In the genomic region with DNA sequence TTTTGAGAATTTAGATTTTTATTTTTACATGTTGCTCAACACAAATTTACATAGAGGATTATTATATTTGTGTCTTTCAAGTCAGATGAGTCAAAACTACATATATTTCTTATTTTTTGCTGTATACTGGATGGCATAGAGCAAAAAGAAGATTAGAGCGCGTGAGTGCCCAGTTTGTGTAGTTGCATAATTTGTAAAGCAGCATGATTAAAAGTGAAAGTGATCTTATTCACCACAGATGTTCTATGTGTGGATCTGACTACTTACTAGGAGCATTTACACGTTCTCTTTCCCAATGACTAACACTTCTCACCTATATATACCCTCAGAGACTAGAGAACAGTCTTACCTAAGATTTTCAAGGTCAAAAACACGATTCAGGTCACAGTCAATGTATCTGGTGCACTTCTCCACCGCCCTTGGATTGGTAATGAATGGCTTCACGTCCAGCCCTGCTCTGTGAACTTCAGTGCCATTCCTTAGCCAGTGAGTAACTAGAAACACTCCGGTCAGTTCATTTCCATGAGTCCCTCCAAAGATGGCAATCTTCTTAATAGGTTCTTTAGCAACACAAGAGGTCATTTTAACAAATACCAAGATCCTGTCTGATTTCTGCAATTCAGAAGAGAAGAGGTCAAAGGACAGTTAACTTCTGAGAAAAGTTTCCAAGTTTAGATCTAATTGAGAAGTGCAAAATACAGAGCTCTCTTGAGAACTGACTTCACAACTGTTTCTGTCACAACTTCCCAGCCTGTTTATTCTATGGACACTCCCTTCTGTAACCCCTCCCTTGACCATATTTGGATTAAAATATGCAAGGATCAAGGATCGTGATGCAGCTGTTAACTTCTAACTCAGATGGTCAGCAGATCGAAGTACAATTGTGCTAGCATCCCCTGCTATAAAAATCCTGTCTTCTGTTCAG, we compare ENCODE assay signal across 14 mouse cellular contexts. TPM values are rescaled to one million over a fixed set of nuclear protein-coding genes. Genes with fewer than 3 reads are reported as not detected.
A peak's percentile ranks its signal among the peaks of the same experiment; 100 is the strongest.
DNase-seq lines count a peak whose midpoint lies in the region; ATAC-seq lines count a peak whose summit lies in the region.
"Had no signal": no experiment of that assay in that cellular context is flagged by ENCODE, and none has a peak within 500 bp of the region (broad histone marks: within the 10 kb centered on the region; RNA-seq: fewer than 3 reads in every experiment).

No protein-coding gene starts in this region.

- H3K27me3 ChIP-seq in heart, embryonic 11.5 days (ENCODE audit: control insufficient read depth, insufficient read depth, low read length): no peaks in the 10 kb centered on the region
- H3K27me3 ChIP-seq: liver, embryonic 13.5 days had no signal

- H3K4me1 ChIP-seq in heart, embryonic 11.5 days (ENCODE audit: control insufficient read depth, insufficient read depth, low read length): no peaks in the 10 kb centered on the region
- H3K4me1 ChIP-seq: forebrain, embryonic 10.5 days; liver, embryonic 13.5 days had no signal

- peak; percentile 24 for DNase-seq in heart, adult 8-10 months (ENCODE audit: low spot score)
- DNase-seq in 3T3-L1 (ENCODE audit: low read depth, low spot score) (peak; percentile 57), ZHBTc4 (ENCODE audit: low read depth, low spot score) (peak; percentile 26)
- peak; percentile 50 for DNase-seq in large intestine, adult 2 months (ENCODE audit: low read depth, low spot score)
- DNase-seq in frontal cortex, adult 2 months (ENCODE audit: extremely low spot score in 1 of 2, low spot score in 1 of 2): no peak
- no peak for DNase-seq in ovary, postnatal 36 days (ENCODE audit: low spot score)
- DNase-seq: gastrocnemius, postnatal 36 days; liver, embryonic 13.5 days had no signal

- no peak overlapping the region for H3K4me3 ChIP-seq in heart, embryonic 11.5 days (ENCODE audit: low read depth, low read length)
- H3K4me3 ChIP-seq: forebrain, embryonic 10.5 days; liver, embryonic 13.5 days had no signal

- no peaks in the 10 kb centered on the region for H3K9me3 ChIP-seq in heart, embryonic 11.5 days (replicated peaks; ENCODE audit: control insufficient read depth, low read length)
- H3K9me3 ChIP-seq: forebrain, embryonic 10.5 days; liver, embryonic 13.5 days had no signal

- no peak overlapping the region for H3K9ac ChIP-seq in heart, embryonic 11.5 days (ENCODE audit: low read depth, low read length)
- H3K9ac ChIP-seq: liver, embryonic 13.5 days had no signal

- no peak overlapping the region for H3K4me2 ChIP-seq in heart, embryonic 11.5 days
- H3K4me2 ChIP-seq: liver, embryonic 13.5 days had no signal

- no peak for ATAC-seq in heart, embryonic 11.5 days (replicated peaks; ENCODE audit: insufficient number of reproducible peaks, low FRiP score, low TSS enrichment)
- ATAC-seq in megakaryocyte progenitor cell, adult 5-6 weeks (replicated peaks; ENCODE audit: poor library complexity): no peak
- ATAC-seq: midbrain, embryonic 16.5 days had no signal

- no peaks in the 10 kb centered on the region for H3K36me3 ChIP-seq in heart, embryonic 11.5 days (ENCODE audit: control insufficient read depth, insufficient read depth, low read length)
- H3K36me3 ChIP-seq: forebrain, embryonic 10.5 days; liver, embryonic 13.5 days had no signal

- H3K27ac ChIP-seq in heart, embryonic 11.5 days (ENCODE audit: low read depth, low read length): no peak overlapping the region
- H3K27ac ChIP-seq: forebrain, embryonic 10.5 days; liver, embryonic 13.5 days had no signal

- WGBS in heart, embryonic 11.5 days (ENCODE audit: insufficient replicate concordance): 68% methylated on average over 9 of the region's 9 CpGs
- WGBS in large intestine, adult 2 months: 38% methylated on average over 9 of the region's 9 CpGs

RNA-seq across cellular contexts. Expression of a gene that starts 5.2 kb away (rescaled TPM):
- total RNA-seq in heart, adult 8-10 months (2022): 1 to 10 TPM; 2.5 to 3.4 (median 2.8) TPM
- 0.19 TPM in 1 of 2 replicates, not detected in the other for polyA plus RNA-seq in heart, embryonic 11.5 days (2014; fragmentation: Nextera tagmentation; extraction: Ambion mirVana)
- polyA plus RNA-seq in large intestine, adult 2 months (2012; rRNA removed): 25.3 and 42.6 TPM in 2 replicates
- 26.8 and 29.9 TPM in 2 replicates for polyA plus RNA-seq in frontal cortex, adult 2 months (2012; rRNA removed)
- total RNA-seq in megakaryocyte progenitor cell, adult 5-6 weeks (2015): not detected in 2 replicates
- total RNA-seq in megakaryocyte progenitor cell, adult 5-6 weeks (2017): 1.9 TPM in 1 of 2 replicates, not detected in the other

RNA-seq across cellular contexts. Expression of a gene that starts 5.4 kb away (rescaled TPM):
- not detected for total RNA-seq in heart, adult 8-10 months (2022)
- not detected in 2 replicates for polyA plus RNA-seq in heart, embryonic 11.5 days (2014; fragmentation: Nextera tagmentation; extraction: Ambion mirVana)
- polyA plus RNA-seq in large intestine, adult 2 months (2012; rRNA removed): 0.02 TPM in 1 of 2 replicates, not detected in the other
- polyA plus RNA-seq in frontal cortex, adult 2 months (2012; rRNA removed): not detected in 2 replicates
- total RNA-seq in megakaryocyte progenitor cell, adult 5-6 weeks (2015): not detected in 2 replicates
- not detected in 2 replicates for total RNA-seq in megakaryocyte progenitor cell, adult 5-6 weeks (2017)
- total RNA-seq: gastrocnemius, postnatal 36 days; layer of hippocampus, postnatal 14 days had no signal
- polyA plus RNA-seq: forebrain, embryonic 10.5 days; hindbrain, embryonic 11.5 days; liver, embryonic 13.5 days; midbrain, embryonic 16.5 days had no signal

RNA-seq across cellular contexts. Expression of a gene that starts 5.4 kb away (rescaled TPM):
- total RNA-seq in heart, adult 8-10 months (2022): not detected
- polyA plus RNA-seq in heart, embryonic 11.5 days (2014; fragmentation: Nextera tagmentation; extraction: Ambion mirVana): not detected in 2 replicates
- polyA plus RNA-seq in large intestine, adult 2 months (2012; rRNA removed): 0.25 TPM in 1 of 2 replicates, not detected in the other
- polyA plus RNA-seq in frontal cortex, adult 2 months (2012; rRNA removed): 0.20 TPM in 1 of 2 replicates, not detected in the other
- not detected in 2 replicates for total RNA-seq in megakaryocyte progenitor cell, adult 5-6 weeks (2015)
- not detected in 2 replicates for total RNA-seq in megakaryocyte progenitor cell, adult 5-6 weeks (2017)
- total RNA-seq: gastrocnemius, postnatal 36 days; layer of hippocampus, postnatal 14 days had no signal
- polyA plus RNA-seq: forebrain, embryonic 10.5 days; hindbrain, embryonic 11.5 days had no signal

RNA-seq across cellular contexts. Expression of a gene that starts 26.4 kb away (rescaled TPM):
- not detected for total RNA-seq in heart, adult 8-10 months (2022)
- polyA plus RNA-seq in heart, embryonic 11.5 days (2014; fragmentation: Nextera tagmentation; extraction: Ambion mirVana): not detected in 2 replicates
- polyA plus RNA-seq in large intestine, adult 2 months (2012; rRNA removed): 0.07 TPM in 1 of 2 replicates, not detected in the other
- polyA plus RNA-seq in frontal cortex, adult 2 months (2012; rRNA removed): 0.04 TPM in 1 of 2 replicates, not detected in the other
- not detected in 2 replicates for total RNA-seq in megakaryocyte progenitor cell, adult 5-6 weeks (2015)
- not detected in 2 replicates for total RNA-seq in megakaryocyte progenitor cell, adult 5-6 weeks (2017)
- total RNA-seq: gastrocnemius, postnatal 36 days; layer of hippocampus, postnatal 14 days had no signal
- polyA plus RNA-seq: forebrain, embryonic 10.5 days; hindbrain, embryonic 11.5 days; liver, embryonic 13.5 days; midbrain, embryonic 16.5 days had no signal

RNA-seq across cellular contexts. Expression of a gene that starts 46.9 kb away (rescaled TPM):
- not detected for total RNA-seq in heart, adult 8-10 months (2022)
- not detected in 2 replicates for polyA plus RNA-seq in heart, embryonic 11.5 days (2014; fragmentation: Nextera tagmentation; extraction: Ambion mirVana)
- polyA plus RNA-seq in large intestine, adult 2 months (2012; rRNA removed): not detected in 2 replicates
- polyA plus RNA-seq in frontal cortex, adult 2 months (2012; rRNA removed): 0.14 and 0.25 TPM in 2 replicates
- total RNA-seq in megakaryocyte progenitor cell, adult 5-6 weeks (2015): not detected in 2 replicates
- total RNA-seq in megakaryocyte progenitor cell, adult 5-6 weeks (2017): not detected in 2 replicates
- total RNA-seq: gastrocnemius, postnatal 36 days; layer of hippocampus, postnatal 14 days had no signal
- polyA plus RNA-seq: forebrain, embryonic 10.5 days; hindbrain, embryonic 11.5 days; liver, embryonic 13.5 days; midbrain, embryonic 16.5 days had no signal

Comparison
In these comparisons a context has a peak if more than half of its experiments do, and no peak if none do; other contexts are left out.
1. DNase-seq: peak in heart, adult 8-10 months (single experiment), 3T3-L1 (single experiment), ZHBTc4 (single experiment) and large intestine, adult 2 months (single experiment); none in frontal cortex, adult 2 months (0 of 2) and ovary, postnatal 36 days (single experiment).
2. RNA of a gene that starts 5.2 kb away (polyA plus RNA-seq): 26.8 to 29.9 TPM in frontal cortex, adult 2 months and 25.3 to 42.6 TPM in large intestine, adult 2 months; 0.19 TPM in heart, embryonic 11.5 days; every median in the first group is over 10 times any median in the second.